Mouse (Mus musculus) stomach, postnatal 0 days (tissue): ENCODE results near the gene Bcl2l13. TPM values are rescaled to one million over a fixed set of nuclear protein-coding genes. Genes with fewer than 3 reads are reported as not detected.
A peak's percentile ranks its signal among the peaks of the same experiment; 100 is the strongest.

Experiments used
- ATAC-seq: fragments of 200-750 bp; cut with Nextera tagmentation; 2 replicates; pipeline ENCODE4 v1.8.0; 2017; ENCODE audit not compliant: low FRiP score, low TSS enrichment
- DNase-seq: peaks from one replicate; pipeline ENCODE4 v3.0.0-alpha.2; 2016; ENCODE audit warnings: low spot score
- H3K27ac ChIP-seq: fragments of 300-500 bp; sonication (generic); replicated peaks from 2 replicates; pipeline ENCODE4 v1.5.1; 2014; ENCODE audit warnings: mild to moderate bottlenecking, control low read depth
- H3K27me3 ChIP-seq: fragments of 300-500 bp; sonication (generic); 2 replicates; pipeline ENCODE4 v1.6.1; 2014; ENCODE audit warnings: low read length; ENCODE audit not compliant: control insufficient read depth, insufficient read depth
- H3K36me3 ChIP-seq: fragments of 300-500 bp; sonication (generic); 2 replicates; pipeline ENCODE4 v1.6.1; 2014; ENCODE audit warnings: low read length, mixed read lengths; ENCODE audit not compliant: control insufficient read depth, insufficient read depth
- H3K4me1 ChIP-seq: fragments of 300-500 bp; sonication (generic); replicated peaks from 2 replicates; pipeline ENCODE4 v1.6.1; 2014; ENCODE audit warnings: antibody characterized with exemption; ENCODE audit not compliant: control insufficient read depth, insufficient read depth
- H3K4me2 ChIP-seq: fragments of 300-500 bp; sonication (generic); replicated peaks from 2 replicates; pipeline ENCODE4 v1.6.1; 2014; ENCODE audit warnings: low read depth, mild to moderate bottlenecking, control low read depth, moderate library complexity
- H3K4me3 ChIP-seq: fragments of 300-500 bp; sonication (generic); 2 replicates; pipeline ENCODE4 v1.5.1; 2014; ENCODE audit warnings: low read depth, low read length, control low read depth
- H3K9ac ChIP-seq: fragments of 300-500 bp; sonication (generic); 2 replicates; pipeline ENCODE4 v1.6.1; 2014; ENCODE audit warnings: mild to moderate bottlenecking, low read length, control low read depth, mixed read lengths
- H3K9me3 ChIP-seq: fragments of 300-500 bp; sonication (generic); 2 replicates; pipeline ENCODE4 v1.6.1; 2016; ENCODE audit warnings: low read length; ENCODE audit not compliant: control insufficient read depth
- CTCF ChIP-seq: IDR thresholded peaks from 2 replicates; pipeline ENCODE4 v1.5.1; 2016; ENCODE audit warnings: antibody characterized with exemption, low read depth, mild to moderate bottlenecking, moderate library complexity
- EP300 ChIP-seq: optimal IDR thresholded peaks from 2 replicates; pipeline ENCODE3; 2016; ENCODE audit warnings: antibody characterized with exemption
- WGBS: fragments of 180-500 bp; shearing (Covaris S2); extraction: QIAGEN DNeasy Blood & Tissue Kit; methylation state at CpG from one replicate; pipeline ENCODE4 v1.1.7; 2014; 5-methylcytosine and 5-hydroxymethylcytosine counted together
- polyA plus RNA-seq: library from polyadenylated mRNA; unstranded; fragments of >200 nt; fragmentation: Nextera tagmentation; extraction: Ambion mirVana; gene quantifications from 2 replicates; pipeline ENCODE4 v1.2.1, GENCODE M21; 2015

Bcl2l13 gene
- polyA plus RNA-seq, 1 experiment from 2014 or later = 18.4 TPM

DNA sequence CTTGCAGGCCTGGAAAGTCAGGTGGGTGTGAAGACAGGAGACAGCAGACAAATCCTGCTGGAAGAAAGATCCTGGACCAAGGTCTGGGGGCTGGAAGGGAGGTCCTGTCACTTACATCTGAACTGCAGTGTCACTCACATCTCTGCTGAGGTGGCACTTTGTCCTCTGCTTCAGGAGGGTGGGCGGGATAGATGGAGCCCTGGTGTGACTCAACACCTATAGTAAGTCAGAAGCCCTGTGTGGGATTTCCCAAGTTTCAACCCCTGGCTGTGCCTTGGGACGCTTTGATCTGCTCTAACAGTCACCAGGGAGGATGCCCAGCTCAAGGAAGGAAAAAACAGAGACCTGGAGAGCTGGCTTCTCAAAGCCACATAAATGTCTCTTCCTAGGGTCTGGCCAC, 90.9 kb downstream of the Bcl2l13 start:
- Histone ChIP-seq H3K9ac (no peak overlapping the region), H3K4me3 (no peak overlapping the region), H3K36me3 (no peaks in the 10 kb centered on the region), H3K4me1 (no peaks in the 10 kb centered on the region), H3K4me2 (no peak overlapping the region), H3K27me3 (no peaks in the 10 kb centered on the region), H3K9me3 (no peaks in the 10 kb centered on the region), H3K27ac (no peak overlapping the region)
- TF ChIP-seq CTCF = no peak
- TF ChIP-seq EP300 = no peak
- no peak for DNase-seq
- 0 out of 2 replicates have a peak, but pooled peaks have one; percentile 25 for ATAC-seq
- 59% methylated on average over 2 of the region's 2 CpGs for WGBS

GRCm38 (mm10) chr6:120927765-120928164, 91.8 kb downstream of the Bcl2l13 start:
- Histone ChIP-seq H3K4me2 (no peak overlapping the region), H3K9me3 (no peaks in the 10 kb centered on the region), H3K9ac (no peak overlapping the region), H3K27me3 (no peaks in the 10 kb centered on the region), H3K27ac (no peak overlapping the region), H3K4me3 (no peak overlapping the region), H3K36me3 (no peaks in the 10 kb centered on the region), H3K4me1 (no peaks in the 10 kb centered on the region)
- TF ChIP-seq EP300 (no peak), CTCF (no peak)
- DNase-seq (peak; percentile 40), ATAC-seq (peak; percentile 67; the same call in 1 of the 2 replicates)
- 59% methylated on average over 3 of the region's 3 CpGs for WGBS

- H3K4me1 ChIP-seq = no peaks in the 10 kb centered on the region
- WGBS = 21% methylated on average over 1 of the region's 1 CpGs
- no peaks in the 10 kb centered on the region; the same call in 1 of the 2 replicates for H3K36me3 ChIP-seq
- DNase-seq (no peak), ATAC-seq (no peak)
- no peak overlapping the region for H3K9ac ChIP-seq
- H3K4me2 ChIP-seq = no peak overlapping the region
- no peak overlapping the region for H3K27ac ChIP-seq
- TF ChIP-seq EP300 = no peak
- no peak for TF ChIP-seq CTCF
- no peaks in the 10 kb centered on the region for H3K9me3 ChIP-seq
- H3K27me3 ChIP-seq = no peaks in the 10 kb centered on the region
- H3K4me3 ChIP-seq = no peak overlapping the region
Measured at GRCm38 (mm10) chr6:120929421-120929820, 93.4 kb downstream of the Bcl2l13 start.

DNA sequence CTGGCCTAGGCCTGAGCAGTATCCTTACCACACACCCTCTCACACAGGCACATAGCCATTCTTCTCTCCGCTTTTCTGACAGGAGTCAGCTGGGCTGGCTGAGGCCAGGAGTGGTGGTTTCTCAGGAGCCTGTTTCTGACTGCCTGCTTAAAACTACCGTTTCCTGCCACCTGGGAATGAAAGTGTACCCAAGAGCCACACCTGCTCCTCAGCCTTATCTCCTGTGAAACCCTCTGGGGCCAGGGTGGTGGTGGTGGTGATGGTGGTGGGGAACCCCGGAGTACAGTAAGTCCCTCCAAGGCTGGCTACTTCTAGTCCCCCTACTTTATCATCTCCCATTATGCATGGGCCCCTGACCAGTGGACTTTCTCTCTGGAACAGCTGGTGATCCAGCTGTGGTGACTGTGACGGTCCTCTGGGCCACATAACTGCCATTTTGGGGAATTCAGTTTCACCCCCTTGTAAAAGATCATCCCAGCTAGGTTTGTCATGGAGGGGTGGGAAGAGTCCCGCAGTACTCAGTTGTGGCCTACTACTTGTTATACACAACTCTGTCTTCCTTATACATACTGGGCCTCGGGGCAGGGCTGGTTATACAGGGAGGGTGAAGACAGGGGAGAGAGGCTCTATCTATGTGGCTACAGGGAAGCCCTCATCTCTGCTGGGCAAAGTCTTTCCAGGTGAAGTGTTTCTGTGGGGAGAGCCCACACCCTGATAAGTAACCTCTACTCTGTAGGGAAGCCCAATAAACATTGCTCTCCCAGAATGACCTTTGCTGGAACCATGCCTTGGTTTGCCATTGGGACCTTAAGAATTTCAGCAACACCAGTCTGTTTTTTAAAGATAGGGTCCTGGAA, 94.7 kb downstream of the Bcl2l13 start:
- no peak for TF ChIP-seq EP300
- TF ChIP-seq CTCF = no peak
- no peaks in the 10 kb centered on the region for H3K27me3 ChIP-seq
- ATAC-seq = peak; percentile 44; the same call in 1 of the 2 replicates
- 69% methylated on average over 6 of the region's 6 CpGs for WGBS
- H3K4me1 ChIP-seq = no peaks in the 10 kb centered on the region
- H3K9ac ChIP-seq = no peak overlapping the region
- no peak overlapping the region for H3K27ac ChIP-seq
- peaks cover 4% of the 10 kb centered on the region; the same call in 1 of the 2 replicates for H3K36me3 ChIP-seq
- no peaks in the 10 kb centered on the region for H3K9me3 ChIP-seq
- no peak for DNase-seq
- H3K4me3 ChIP-seq = no peak overlapping the region
- H3K4me2 ChIP-seq = no peak overlapping the region

- no peak overlapping the region for H3K4me2 ChIP-seq
- no peak overlapping the region for H3K9ac ChIP-seq
- ATAC-seq (no peak), DNase-seq (no peak)
- peaks cover 4% of the 10 kb centered on the region; the same call in 1 of the 2 replicates for H3K36me3 ChIP-seq
- WGBS = 87% methylated on average over 12 of the region's 12 CpGs
- no peaks in the 10 kb centered on the region for H3K9me3 ChIP-seq
- TF ChIP-seq EP300 (no peak), CTCF (no peak)
- no peaks in the 10 kb centered on the region for H3K4me1 ChIP-seq
- no peak overlapping the region for H3K4me3 ChIP-seq
- no peaks in the 10 kb centered on the region for H3K27me3 ChIP-seq
- no peak overlapping the region for H3K27ac ChIP-seq
Measured at GRCm38 (mm10) chr6:120932597-120932996, 96.6 kb downstream of the Bcl2l13 start.

GRCm38 (mm10) chr6:120933670-120934069, 97.7 kb downstream of the Bcl2l13 start:
- H3K9me3 ChIP-seq = no peaks in the 10 kb centered on the region
- ATAC-seq (no peak), DNase-seq (no peak)
- no peak overlapping the region for H3K4me2 ChIP-seq
- H3K27me3 ChIP-seq = no peaks in the 10 kb centered on the region
- no peak overlapping the region for H3K27ac ChIP-seq
- H3K9ac ChIP-seq = no peak overlapping the region
- TF ChIP-seq CTCF (no peak), EP300 (no peak)
- H3K4me1 ChIP-seq = no peaks in the 10 kb centered on the region
- no peak overlapping the region for H3K4me3 ChIP-seq
- 85% methylated on average over 7 of the region's 7 CpGs for WGBS
- H3K36me3 ChIP-seq = peaks cover 4% of the 10 kb centered on the region; the same call in 1 of the 2 replicates
